Mouse (Mus musculus): ENCODE data around the gene Tbx10.

- TF ChIP-seq CTCF (IDR thresholded peaks at IDR 0.05; ENCODE audit: low read depth): no peak
- no peak for TF ChIP-seq EP300 (optimal IDR thresholded peaks at IDR 0.05)
Observed at GRCm38 (mm10) chr19:4013066-4013465, 20.5 kb downstream of the Tbx10 start.

Measured in stomach, postnatal 0 days (tissue).